25 mouse cellular contexts compared by ENCODE assay signal in genomic region chr1:134114730-134115129, GRCm38 (mm10). TPM values are rescaled to one million over a fixed set of nuclear protein-coding genes. Genes with fewer than 3 reads are reported as not detected.
DNase-seq lines count a peak whose midpoint lies in the region; ATAC-seq lines count a peak whose summit lies in the region.
"Had no signal": no experiment of that assay in that cellular context is flagged by ENCODE, and none has a peak within 500 bp of the region (broad histone marks: within the 10 kb centered on the region; RNA-seq: fewer than 3 reads in every experiment).

No protein-coding gene starts in this region.

- H3K4me1 ChIP-seq in embryonic facial prominence, embryonic 14.5 days (ENCODE audit: control insufficient read depth, insufficient read depth, low read length): no peaks in the 10 kb centered on the region
- peaks cover 3% of the 10 kb centered on the region for H3K4me1 ChIP-seq in stomach, embryonic 16.5 days (ENCODE audit: control insufficient read depth, insufficient read depth, low read length)
- H3K4me1 ChIP-seq: heart, embryonic 13.5 days; hindbrain, embryonic 15.5 days had no signal

- no peak overlapping the region for H3K4me3 ChIP-seq in embryonic facial prominence, embryonic 14.5 days (ENCODE audit: low read depth, low read length)
- no peak overlapping the region for H3K4me3 ChIP-seq in stomach, embryonic 16.5 days (replicated peaks; ENCODE audit: low read length)
- H3K4me3 ChIP-seq: erythroblast, embryonic 14.5 days; forebrain, embryonic 12.5 days; forebrain, embryonic 15.5 days; heart, adult 2 months; heart, embryonic 10.5 days; heart, embryonic 13.5 days; hindbrain, embryonic 12.5 days; hindbrain, embryonic 15.5 days had no signal

- H3K27ac ChIP-seq in embryonic facial prominence, embryonic 14.5 days (replicated peaks; ENCODE audit: low read depth, low read length): no peak overlapping the region; the same call in 1 of the 2 replicates
- peak overlapping the region; percentile 79 for H3K27ac ChIP-seq in stomach, embryonic 16.5 days (ENCODE audit: low read length)
- H3K27ac ChIP-seq: forebrain, embryonic 15.5 days; heart, adult 2 months; heart, embryonic 10.5 days; heart, embryonic 13.5 days; hindbrain, embryonic 12.5 days; hindbrain, embryonic 15.5 days had no signal

- H3K4me2 ChIP-seq in embryonic facial prominence, embryonic 14.5 days (ENCODE audit: low read depth, low read length): no peak overlapping the region
- no peak overlapping the region for H3K4me2 ChIP-seq in stomach, embryonic 16.5 days (ENCODE audit: low read depth, low read length)
- H3K4me2 ChIP-seq: forebrain, embryonic 12.5 days; forebrain, embryonic 15.5 days; heart, embryonic 13.5 days; hindbrain, embryonic 12.5 days; hindbrain, embryonic 15.5 days had no signal

- peak; percentile 0 for DNase-seq in retina, postnatal 1 day
- no peak for DNase-seq in retina, embryonic 14.5 days (ENCODE audit: low spot score)
- peak; percentile 30 for DNase-seq in embryonic facial prominence, embryonic 14.5 days (ENCODE audit: low spot score)
- no peak for DNase-seq in cerebellum, adult 18-20 months
- no peak for DNase-seq in layer of hippocampus, adult 9-11 months
- DNase-seq: adrenal gland, postnatal 10 days; adrenal gland, postnatal 36 days; cerebellum, adult 2 months; cerebellum, postnatal 36 days; embryo, embryonic 11 days; gastrocnemius, postnatal 25 days; heart, postnatal 14 days had no signal

- no peak for ATAC-seq in embryonic facial prominence, embryonic 14.5 days (ENCODE audit: low read depth)
- no peak for ATAC-seq in stomach, embryonic 16.5 days (ENCODE audit: insufficient read depth, low FRiP score)
- ATAC-seq: activated CD4-positive, CD25-positive, alpha-beta regulatory T cell, adult 4 months; CD4-positive, CD25-positive, alpha-beta regulatory T cell, adult 4 months; forebrain, embryonic 15.5 days had no signal

- no peaks in the 10 kb centered on the region for H3K9me3 ChIP-seq in embryonic facial prominence, embryonic 14.5 days (ENCODE audit: control insufficient read depth, low read length)
- no peaks in the 10 kb centered on the region for H3K9me3 ChIP-seq in stomach, embryonic 16.5 days (replicated peaks; ENCODE audit: control insufficient read depth, low read length)
- H3K9me3 ChIP-seq: forebrain, embryonic 15.5 days; heart, embryonic 10.5 days; hindbrain, embryonic 15.5 days had no signal

- no peaks in the 10 kb centered on the region for H3K27me3 ChIP-seq in embryonic facial prominence, embryonic 14.5 days (replicated peaks; ENCODE audit: control insufficient read depth, insufficient read depth, low read length)
- H3K27me3 ChIP-seq in stomach, embryonic 16.5 days (ENCODE audit: control insufficient read depth, insufficient read depth, low read length): no peaks in the 10 kb centered on the region
- H3K27me3 ChIP-seq: forebrain, embryonic 12.5 days; forebrain, embryonic 15.5 days; hindbrain, embryonic 12.5 days; hindbrain, embryonic 15.5 days had no signal

- H3K9ac ChIP-seq in embryonic facial prominence, embryonic 14.5 days (ENCODE audit: low read depth, low read length): no peak overlapping the region
- peak overlapping the region; percentile 48; the same call in 1 of the 2 replicates for H3K9ac ChIP-seq in stomach, embryonic 16.5 days (ENCODE audit: low read length)
- H3K9ac ChIP-seq: forebrain, embryonic 12.5 days; forebrain, embryonic 15.5 days; heart, embryonic 13.5 days; hindbrain, embryonic 12.5 days; hindbrain, embryonic 15.5 days had no signal

- WGBS in embryonic facial prominence, embryonic 14.5 days: 68% methylated on average over 13 of the region's 13 CpGs
- 58% methylated on average over 13 of the region's 13 CpGs for WGBS in stomach, embryonic 16.5 days

- H3K36me3 ChIP-seq in embryonic facial prominence, embryonic 14.5 days (ENCODE audit: control insufficient read depth, insufficient read depth, low read length): no peaks in the 10 kb centered on the region
- H3K36me3 ChIP-seq in stomach, embryonic 16.5 days (ENCODE audit: control insufficient read depth, insufficient read depth, low read length): no peaks in the 10 kb centered on the region
- H3K36me3 ChIP-seq: forebrain, embryonic 12.5 days; forebrain, embryonic 15.5 days; heart, embryonic 10.5 days; heart, embryonic 13.5 days; hindbrain, embryonic 12.5 days; hindbrain, embryonic 15.5 days had no signal

RNA-seq across cellular contexts. Expression of gene Chit1, which starts 3.7 kb away (rescaled TPM):
- polyA plus RNA-seq in embryonic facial prominence, embryonic 14.5 days (2014; fragmentation: Nextera tagmentation; extraction: Ambion mirVana): 0.18 and 0.43 TPM in 2 replicates
- polyA plus RNA-seq in stomach, embryonic 16.5 days (2015; fragmentation: Nextera tagmentation; extraction: Ambion mirVana): 4.8 and 8.4 TPM in 2 replicates
- polyA plus RNA-seq: activated CD4-positive, CD25-positive, alpha-beta regulatory T cell, adult 4 months; CD4-positive, CD25-positive, alpha-beta regulatory T cell, adult 4 months; cerebellum, adult 2 months; embryonic facial prominence, embryonic 11.5 days; erythroblast, embryonic 14.5 days; forebrain, embryonic 12.5 days; hindbrain, embryonic 12.5 days; intestine, embryonic 14.5 days had no signal

RNA-seq across cellular contexts. Expression of gene Btg2, which starts 35.8 kb away (rescaled TPM):
- 37.9 and 41.3 TPM in 2 replicates for polyA plus RNA-seq in embryonic facial prominence, embryonic 14.5 days (2014; fragmentation: Nextera tagmentation; extraction: Ambion mirVana)
- polyA plus RNA-seq in stomach, embryonic 16.5 days (2015; fragmentation: Nextera tagmentation; extraction: Ambion mirVana): 98.5 and 110 TPM in 2 replicates

Comparison
In these comparisons a context has a peak if more than half of its experiments do, and no peak if none do; other contexts are left out.
1. DNase-seq: peak in retina, postnatal 1 day (single experiment) and embryonic facial prominence, embryonic 14.5 days (single experiment); none in retina, embryonic 14.5 days (single experiment), cerebellum, adult 18-20 months (0 of 2) and layer of hippocampus, adult 9-11 months (single experiment).